Mouse (Mus musculus) thymus, postnatal 4 days (tissue): Measurements from ENCODE around the gene Commd1.
A peak's percentile ranks its signal among the peaks of the same experiment; 100 is the strongest.

Source experiments
- DNase-seq: peaks from one replicate; pipeline ENCODE4 v3.0.0; 2021

The Commd1 gene

GRCm38 (mm10) chr11:22883676-22884075, 98.5 kb downstream of the Commd1 start:
- no peak for DNase-seq

- no peak for DNase-seq
Observed at GRCm38 (mm10) chr11:22882926-22883325, 99.3 kb downstream of the Commd1 start.

DNA sequence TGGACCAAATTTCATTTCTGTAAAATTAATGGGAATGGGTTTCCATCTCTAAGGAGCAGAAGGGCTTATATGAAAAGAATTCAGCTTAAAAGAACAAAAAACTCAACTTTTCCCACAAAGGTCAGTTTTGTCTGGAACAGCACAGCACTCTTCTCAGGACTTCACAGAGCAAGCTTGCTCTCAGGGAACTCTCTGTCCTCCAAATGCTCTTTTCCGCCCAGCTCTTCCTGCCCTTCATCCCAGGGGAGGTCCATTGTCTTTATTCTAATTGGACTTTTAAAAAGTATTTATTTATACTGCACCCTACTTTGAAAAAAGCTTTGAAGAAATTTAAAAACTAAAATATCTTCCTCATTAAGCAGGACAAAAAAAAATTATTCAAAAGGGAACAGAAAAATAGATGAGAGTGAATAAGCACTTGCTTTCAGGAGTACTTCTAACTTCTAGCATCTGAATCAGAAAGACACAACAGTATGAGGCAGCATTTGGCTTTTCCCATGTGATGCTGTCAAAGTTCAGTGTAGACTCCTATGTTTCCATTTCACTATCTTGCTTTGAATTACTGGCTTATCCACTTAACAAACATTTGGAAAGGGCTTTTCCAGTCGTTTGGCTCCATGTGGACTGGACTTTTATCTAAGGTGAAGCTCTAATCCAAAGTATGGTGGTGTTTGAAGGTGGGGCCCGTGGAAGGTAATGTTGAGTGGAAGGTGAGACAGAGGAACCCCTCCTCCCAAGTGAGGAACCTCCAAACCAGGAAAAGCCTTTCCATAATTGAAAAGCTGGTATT, 101.6 kb downstream of the Commd1 start:
- no peak for DNase-seq

DNA sequence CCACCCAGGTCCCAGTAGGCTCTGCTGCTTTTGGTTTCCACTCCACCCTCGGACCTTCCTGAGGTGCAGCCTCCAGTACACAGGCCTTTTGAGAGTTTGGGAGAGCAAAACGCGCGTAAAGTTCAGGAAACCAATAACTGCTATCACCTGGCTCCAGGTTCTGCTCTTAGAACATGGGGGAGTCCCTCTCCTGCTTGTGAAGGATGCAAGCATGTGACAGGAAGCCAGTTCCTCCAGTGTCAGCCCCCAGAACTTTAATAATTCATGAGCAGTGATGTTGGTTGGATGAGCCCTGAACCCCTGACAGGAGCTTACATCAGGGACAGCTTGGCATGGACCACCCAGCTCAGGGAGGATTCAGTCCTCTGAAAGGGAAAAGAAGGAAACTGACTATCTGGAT, 102.5 kb downstream of the Commd1 start:
- no peak for DNase-seq

DNA sequence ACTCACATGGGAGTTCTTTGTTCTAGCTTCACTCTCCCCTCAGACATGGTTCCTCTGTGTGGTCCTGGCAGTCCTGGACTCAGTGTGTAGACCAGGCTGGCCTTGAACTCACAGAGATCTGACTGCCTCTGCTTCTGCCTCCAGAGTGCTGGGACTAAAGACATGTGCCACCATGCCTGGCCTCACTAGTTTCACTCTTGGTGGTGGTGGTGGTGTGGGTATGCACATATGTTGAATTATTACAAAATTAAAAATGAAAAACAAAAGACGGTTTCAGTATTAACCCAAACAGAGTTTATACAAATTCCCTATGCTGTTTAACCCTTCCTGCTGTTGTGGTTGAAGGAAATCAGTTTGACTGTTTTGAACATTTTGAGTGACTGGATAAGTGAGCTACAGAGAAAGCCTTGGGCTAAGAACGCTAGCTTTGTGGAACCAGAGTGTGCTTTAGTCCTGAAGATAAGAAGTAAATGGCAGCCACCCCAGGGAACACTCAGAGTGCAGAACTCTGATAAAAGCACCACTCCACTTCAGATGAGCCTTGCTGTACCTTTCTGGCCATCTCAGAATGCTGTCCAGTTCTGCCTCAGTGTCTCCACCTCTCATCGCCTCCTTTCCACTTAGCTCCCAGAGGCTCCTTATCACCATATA, 105.4 kb downstream of the Commd1 start:
- no peak for DNase-seq

DNA sequence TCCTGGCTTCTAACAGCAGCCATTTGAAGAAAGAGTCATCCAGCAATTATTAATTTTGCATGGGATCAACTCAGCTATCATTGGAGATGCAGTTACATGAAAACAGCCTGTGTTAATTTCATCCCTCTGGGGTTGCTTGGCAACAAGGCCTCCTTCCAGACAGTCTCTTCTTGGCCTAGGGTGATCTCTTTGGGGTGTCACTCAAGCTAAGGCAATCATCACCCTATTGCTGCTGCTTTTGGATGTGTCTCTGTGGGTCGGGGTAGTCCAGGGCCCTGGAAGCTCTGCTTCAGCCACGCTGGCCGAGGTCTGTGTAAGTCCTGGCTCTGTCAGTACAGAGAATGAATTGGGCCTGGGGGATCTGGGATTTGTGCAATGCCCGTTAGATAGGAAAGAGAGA, 106.9 kb downstream of the Commd1 start:
- DNase-seq, result no peak

GRCm38 (mm10) chr11:22874747-22875146, 107.4 kb downstream of the Commd1 start:
- DNase-seq, result no peak

DNA sequence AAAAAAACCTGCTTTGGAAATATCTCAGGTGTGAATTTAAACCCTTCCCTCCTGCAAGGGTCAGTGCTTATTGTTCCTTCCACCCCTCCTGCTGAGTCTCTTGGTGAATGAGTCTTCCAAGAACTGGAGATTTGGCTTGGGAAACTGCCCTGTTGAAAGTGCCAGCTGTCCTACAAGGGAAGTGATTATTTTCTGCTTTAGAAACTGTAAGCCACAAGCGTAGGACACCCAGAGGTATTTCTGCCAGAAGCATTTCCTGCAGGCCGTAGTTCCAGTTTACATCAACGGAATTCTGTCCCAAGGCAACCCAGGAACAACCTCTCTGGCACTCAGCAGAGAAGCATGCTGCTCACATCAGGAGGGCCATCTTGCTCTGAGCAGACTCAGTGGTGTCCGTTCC, 108.8 kb downstream of the Commd1 start:
- DNase-seq, result no peak

DNA sequence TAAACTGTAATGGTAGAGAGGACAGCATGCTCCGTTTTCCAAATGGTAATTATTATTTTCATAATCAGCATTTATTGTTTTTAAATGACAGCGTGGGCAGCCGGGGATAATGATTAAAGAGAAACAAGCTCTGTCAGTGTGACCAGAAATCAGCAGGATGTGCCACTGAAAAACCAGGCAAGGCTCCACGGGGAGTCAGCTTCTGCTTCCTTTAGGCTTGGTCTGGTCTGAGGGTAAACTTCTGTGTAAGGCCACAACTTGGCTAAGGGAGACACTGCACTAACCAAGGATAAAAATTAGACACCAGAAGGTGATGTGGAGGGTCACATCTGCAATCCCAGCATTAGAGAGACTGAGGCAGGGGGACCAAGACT, 109.9 kb downstream of the Commd1 start:
- no peak for DNase-seq

DNA sequence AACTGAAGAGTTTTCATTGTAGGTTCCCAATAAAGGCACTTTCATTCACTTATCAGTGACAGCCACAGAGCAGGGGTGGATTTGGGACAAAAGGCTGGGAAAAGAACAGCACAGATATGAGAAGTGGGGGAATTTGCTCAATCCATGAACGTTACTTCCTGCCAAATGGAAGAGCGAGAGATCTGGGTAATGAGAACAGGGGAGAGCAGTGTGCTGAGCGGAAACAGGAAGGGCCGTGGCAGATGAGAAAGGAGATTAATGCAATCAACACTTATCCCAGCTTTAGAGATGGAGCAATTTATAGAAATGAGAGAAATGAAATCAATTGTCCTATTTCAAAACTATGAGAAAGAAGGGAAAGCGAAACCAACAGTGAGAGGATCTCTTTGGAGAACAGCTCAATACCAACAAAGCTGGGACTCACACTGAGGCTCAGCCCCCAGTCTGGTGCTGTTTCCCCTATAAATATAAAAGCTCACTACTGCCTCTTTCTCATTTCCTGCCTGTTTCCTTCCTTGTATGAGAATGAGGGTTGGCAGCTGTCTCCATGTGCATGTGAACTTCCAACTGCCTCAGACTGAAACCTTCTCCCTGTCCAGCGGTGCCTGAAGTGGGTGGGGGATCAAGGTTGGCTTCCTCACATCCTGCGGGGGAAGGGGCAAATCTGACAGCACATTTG, 110.4 kb downstream of the Commd1 start:
- DNase-seq, result peak; percentile 43

- no peak for DNase-seq
Observed at GRCm38 (mm10) chr11:22868582-22868981, 113.6 kb downstream of the Commd1 start.

- no peak for DNase-seq
Observed at GRCm38 (mm10) chr11:22867691-22868090, 114.5 kb downstream of the Commd1 start.

DNA sequence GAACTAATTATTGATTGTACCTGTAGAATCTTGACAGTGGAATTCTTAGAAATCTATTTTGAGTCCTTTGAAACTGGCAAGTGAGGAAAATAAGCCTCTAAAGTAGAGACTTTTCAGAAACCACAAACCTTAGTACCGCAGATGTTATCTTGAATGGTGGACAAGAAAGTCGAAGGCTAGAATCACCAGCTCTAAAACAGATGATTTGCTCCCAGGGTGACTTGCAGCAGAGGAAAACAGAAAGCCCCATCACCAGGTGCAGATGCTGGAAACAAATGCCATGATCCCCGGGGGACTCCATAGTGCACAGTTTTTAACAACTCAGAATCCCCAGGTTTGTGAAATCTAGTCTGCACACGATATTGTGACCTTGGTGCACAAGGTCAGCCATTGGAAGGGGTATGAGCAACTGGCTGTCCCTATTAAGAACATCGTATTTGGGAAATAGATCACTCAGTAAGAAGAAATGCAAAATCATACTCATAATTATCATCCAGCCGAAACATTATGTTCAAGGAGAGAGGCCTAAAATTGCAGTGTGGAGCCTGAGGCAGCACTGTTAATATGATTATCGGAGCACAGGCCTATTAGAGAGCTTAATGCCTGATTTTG, 116.4 kb downstream of the Commd1 start:
- DNase-seq, result no peak

DNA sequence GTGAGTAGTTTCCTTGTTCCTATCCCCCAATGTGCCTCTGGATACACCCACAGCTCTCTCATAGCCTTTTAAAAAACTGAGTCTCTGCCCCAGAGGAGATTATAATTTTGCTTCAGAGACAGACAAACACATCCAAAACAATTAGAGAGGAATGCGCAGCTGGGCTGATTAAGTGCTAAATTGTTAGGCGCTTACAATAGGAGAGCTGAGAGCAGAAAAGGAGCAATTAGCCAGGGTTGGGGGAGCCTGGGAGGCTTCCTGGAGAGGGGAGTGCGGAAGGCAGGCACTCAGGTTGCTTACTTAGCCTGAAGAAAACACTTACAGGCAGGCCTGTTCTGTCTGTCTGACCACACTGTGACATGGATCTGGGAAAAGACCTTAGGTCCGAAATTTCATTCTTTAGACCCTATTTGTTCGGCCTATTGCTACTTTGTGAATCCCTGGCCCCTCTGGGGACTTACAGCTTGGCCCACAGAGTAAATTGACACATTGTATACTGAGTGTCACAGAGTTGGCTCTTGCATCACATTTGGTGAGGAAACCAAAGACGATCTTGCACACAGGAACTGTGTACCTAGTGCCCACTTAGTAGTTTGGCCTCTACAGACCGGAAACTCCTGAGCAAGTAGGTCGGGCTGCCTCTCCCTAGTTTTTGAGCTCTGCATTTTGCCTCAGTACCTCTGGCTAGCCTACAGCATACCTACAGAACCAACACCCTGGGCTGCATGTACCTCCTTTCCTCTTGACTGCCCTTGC, 117.7 kb downstream of the Commd1 start:
- no peak for DNase-seq

DNA sequence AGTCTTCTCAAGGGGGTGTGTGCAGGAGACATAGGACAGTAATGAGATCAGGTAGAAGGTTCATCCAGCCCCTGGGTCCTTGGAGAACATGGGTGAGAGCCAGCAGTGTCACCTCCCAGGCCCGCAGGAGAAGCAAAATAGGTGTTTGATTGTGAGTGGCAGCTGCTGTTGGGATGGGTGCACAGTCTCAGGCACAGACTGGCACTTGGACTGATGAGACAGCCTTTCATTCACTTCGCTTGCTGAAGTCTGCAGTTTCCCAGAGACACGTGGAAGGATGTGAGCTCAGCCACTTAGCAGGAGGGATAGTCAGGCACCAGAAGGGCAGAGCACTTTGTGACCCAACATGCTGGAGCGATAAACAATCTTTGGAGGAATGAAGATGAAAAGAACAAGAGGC, 118.6 kb downstream of the Commd1 start:
- DNase-seq, result no peak

DNA sequence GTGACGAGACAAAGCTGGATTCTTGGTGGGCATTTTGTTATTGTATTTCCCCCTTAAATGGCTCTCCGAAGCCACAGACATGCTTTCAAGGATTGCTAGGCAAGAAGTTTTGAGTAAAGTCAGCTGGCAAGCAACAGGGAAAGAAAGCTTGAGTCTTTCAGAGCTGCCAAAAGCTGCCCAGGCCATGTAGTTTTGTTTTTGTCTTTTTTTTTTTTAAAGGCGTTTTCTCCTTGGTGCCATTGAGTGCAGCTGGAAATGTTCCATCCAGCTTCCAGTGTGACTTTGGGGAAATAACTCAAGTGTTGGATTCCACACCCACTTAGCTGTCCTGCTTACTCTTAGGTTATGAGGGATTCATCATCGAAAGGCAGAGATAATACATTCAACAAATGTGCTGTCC, 120.9 kb downstream of the Commd1 start:
- DNase-seq, result no peak

- peak; percentile 72 for DNase-seq
Observed at GRCm38 (mm10) chr11:22860335-22861227, 121.6 kb downstream of the Commd1 start, which contains the start of gene B3gnt2. Gene B3gnt2, minus strand, starts transcription at chr11:22860961.

DNA sequence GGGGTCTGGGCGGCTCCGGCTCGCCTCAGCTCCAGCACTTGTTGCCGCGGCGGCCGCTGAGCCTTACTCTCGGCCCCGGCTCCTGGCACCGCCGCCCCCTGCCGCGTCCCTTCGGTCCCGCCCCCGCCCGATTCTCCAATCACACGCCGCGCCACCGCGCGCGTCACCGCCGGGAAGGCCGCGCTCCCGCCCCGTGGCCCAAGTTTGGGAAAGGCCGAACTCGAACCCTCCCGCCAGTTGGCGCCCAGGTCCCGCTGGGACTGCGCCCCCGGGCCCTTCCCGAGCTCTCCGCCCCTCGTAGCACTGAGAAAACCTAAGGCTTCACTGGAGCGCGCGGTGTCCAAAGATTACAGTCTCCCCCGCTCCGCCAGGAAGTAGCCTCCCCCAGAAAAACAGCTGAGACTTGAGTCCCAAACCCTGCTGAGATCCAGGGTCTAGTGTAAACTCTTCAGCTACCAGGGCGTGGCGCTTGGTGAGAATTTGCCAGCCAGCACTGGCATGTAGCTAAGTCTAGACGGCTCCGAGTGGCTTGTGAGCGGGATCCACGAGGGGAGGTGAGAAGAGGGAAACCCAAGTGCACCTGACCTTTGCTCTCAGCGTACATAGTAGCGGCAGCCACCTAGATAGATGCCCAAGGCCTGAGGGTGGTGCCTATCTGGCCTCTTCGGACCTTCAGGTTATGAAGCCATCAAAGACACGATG, 122.4 kb downstream of the Commd1 start:
- peak; percentile 93 for DNase-seq

DNA sequence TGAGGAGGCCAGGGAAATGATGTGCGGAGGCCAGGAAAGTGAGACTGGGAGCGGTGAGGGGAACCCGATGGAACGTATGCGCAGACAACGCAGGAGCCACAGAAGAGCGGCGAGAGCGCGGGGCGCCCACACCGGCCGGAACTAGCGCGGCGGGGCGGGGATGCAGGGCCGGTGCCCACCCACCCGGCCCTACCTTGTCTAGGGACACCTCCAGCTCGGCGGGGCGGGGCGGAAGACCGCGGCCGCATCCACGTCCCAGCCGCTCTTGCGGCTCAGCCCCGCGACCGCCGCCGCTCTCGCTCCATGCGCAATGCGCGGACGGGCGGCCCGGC, 122.9 kb downstream of the Commd1 start:
- DNase-seq, result no peak

DNA sequence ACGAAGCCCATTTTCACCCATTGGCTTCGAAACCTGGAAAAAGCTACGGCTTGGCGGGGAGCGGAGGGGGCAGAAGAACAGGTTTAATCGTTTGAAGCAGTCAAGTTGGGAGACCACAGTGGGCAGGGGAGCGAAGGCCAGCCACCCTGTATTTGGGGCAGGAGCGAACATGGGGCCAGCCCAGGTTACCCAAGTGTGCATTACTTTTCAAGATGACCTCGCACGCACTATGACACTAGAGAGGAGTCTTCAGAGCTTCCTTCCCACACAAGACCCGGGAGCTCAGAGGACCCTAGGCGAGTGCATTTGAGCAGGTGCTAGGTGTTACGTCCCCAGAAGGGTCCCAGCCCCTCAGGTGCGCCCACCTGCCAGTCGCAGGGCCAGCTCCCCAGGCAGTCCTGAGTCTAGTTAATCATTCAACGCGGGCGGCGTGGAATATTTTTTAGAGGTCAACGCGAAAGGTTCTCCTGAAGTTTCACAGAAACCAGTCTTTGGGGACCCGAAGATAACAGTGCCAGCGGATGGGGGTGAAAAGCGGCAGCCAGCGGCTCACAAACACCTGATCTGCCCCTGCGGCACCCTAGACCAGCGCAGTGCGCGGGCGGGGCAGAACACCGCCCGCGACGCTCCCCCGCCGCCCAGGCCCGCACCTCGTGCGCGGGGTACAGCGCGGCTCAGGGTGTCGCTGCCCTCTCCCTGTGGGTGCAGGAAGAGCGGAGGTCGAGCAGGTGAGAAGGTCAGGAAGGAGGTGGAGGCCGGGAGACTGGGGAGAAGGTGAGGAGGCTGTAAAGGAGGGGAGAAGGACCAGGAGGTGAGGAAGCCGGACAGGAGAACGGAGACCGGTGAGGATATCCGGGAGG, 123.5 kb downstream of the Commd1 start:
- peak; percentile 67 for DNase-seq
